Mouse (Mus musculus) brain, embryonic 14.5 days (tissue): ENCODE results near the gene Erg. TPM values are rescaled to one million over a fixed set of nuclear protein-coding genes. Genes with fewer than 3 reads are reported as not detected.

Experiments
- DNase-seq: peaks from one replicate; pipeline ENCODE4 v3.0.0-alpha.2; 2011; ENCODE audit warnings: low read depth
- CTCF ChIP-seq: fragments of 200-500 bp; IDR thresholded peaks from 2 replicates; pipeline ENCODE4 v1.5.1; 2012; ENCODE audit warnings: inconsistent platforms, mild to moderate bottlenecking, moderate library complexity, borderline replicate concordance; ENCODE audit not compliant: insufficient read depth, insufficient read length; ENCODE audit errors: extremely low read depth
- POLR2A ChIP-seq: fragments of 200-500 bp; IDR thresholded peaks from 2 replicates; pipeline ENCODE4 v1.6.1; 2012; ENCODE audit warnings: mild to moderate bottlenecking, inconsistent platforms, borderline replicate concordance; ENCODE audit not compliant: poor library complexity, insufficient read depth, insufficient read length, severe bottlenecking; ENCODE audit errors: extremely low read depth
- polyA plus RNA-seq: library from polyadenylated mRNA; depleted of rRNA; stranded (reverse); fragments of >200 nt; gene quantifications from 2 replicates; pipeline ENCODE4 v1.2.3, GENCODE M21; 2012

Erg gene
- polyA plus RNA-seq, 1 experiment: 7.6 TPM

DNA sequence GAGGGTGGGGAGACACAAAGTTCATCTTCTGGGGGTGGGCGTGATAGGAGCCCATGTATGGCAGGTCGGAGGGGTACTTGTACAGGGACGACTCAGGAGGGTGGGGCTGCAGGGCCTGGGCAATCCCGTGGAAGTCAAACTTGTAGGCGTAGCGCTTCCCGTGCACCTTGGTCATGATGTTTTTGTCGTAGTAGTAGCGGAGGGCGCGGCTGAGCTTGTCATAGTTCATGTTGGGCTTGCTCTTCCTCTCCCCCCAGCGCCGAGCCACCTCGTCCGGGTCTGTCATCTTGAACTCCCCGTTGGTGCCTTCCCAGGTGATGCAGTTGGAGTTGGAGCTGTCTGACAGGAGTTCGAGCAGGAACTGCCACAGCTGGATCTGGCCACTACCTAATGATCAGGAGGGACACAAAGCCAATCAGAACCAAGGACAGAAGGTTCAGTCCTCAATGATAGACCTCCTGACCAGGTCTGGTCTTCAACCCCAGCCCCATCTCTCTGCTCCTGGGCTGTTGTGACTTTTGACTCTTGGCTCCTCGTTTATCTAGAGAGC lies 225.4 kb downstream of the Erg start:
- DNase-seq: no peak
- TF ChIP-seq CTCF (no peak), POLR2A (no peak)

DNA sequence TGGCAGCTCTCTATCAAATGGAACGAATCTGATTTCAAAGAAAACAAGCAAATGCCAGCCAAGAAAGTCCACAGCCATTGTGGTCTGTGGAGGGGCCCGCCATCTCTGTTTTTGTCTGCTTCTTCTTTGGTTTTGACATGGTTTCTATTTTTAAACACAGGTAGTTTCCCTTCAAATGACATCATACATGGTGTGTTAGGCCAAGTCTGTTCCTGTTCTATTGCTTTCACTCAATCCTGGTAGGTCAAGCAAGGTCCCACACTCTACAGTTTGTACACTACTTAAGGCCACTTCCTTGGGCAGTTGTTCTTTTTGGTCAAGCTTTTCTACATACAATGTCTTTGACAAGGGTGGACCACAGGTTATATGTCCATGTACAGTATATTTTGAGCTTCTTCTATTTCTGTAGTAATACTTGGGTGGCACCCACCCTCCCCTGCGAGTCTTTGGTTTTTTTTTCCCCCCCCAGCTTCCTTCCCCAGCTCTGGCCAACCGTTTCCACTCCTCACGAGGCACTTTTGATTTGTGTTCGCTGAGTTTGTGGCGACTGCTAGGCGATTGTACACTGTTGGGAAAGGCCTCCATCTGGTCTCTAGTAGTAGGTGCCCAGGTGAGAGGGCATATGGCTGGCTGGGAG lies 226.1 kb downstream of the Erg start:
- DNase-seq: no peak

DNA sequence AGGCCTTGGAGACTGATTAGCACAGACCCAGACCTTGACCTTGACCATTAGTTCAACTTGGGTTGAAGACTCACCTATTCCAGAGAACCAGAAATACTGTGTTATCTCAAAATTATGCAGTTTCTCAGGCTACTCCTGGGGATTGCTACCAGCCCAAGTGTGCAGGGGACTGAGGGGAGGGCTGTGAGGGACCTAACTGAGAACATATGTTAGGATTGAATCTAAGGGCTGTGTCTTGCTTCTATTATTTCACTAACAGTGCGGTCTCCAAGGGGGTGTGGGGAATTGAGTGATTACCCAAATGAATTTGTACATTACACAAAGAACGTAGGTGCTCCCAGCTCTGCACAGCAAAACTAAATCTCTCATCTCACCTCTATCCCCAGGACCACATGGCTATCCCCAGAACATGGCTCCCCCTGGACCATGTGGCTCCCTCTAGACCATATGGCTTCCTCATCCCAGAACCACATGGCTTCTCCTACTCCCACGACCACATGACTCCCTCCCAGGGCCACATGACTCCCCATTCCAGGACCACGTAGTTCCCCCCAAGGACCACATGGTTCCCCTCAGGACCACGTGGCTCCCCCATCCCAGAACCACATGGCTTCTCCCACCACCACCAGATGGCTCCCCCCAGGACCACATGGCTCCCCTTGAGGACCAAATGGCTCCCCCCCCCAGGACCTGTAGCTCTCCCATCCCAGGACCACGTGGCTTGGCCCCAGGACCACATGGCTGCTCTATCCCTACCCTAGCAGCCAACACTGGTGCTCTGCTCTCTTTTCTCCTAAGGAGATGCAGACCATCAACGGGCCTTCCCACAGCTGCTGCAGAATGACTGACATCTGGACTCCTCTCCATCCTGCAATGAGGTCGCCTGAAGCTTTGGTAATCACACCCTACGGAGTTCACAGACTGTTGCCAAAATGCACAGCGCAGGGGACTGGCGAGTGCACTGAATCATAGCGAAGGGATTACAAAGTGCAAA lies 229.1 kb downstream of the Erg start:
- DNase-seq: no peak
- TF ChIP-seq POLR2A (no peak), CTCF (no peak)

More for the DNA sequence above, 226.1 kb downstream of the Erg start:
- no peak for TF ChIP-seq POLR2A

DNA sequence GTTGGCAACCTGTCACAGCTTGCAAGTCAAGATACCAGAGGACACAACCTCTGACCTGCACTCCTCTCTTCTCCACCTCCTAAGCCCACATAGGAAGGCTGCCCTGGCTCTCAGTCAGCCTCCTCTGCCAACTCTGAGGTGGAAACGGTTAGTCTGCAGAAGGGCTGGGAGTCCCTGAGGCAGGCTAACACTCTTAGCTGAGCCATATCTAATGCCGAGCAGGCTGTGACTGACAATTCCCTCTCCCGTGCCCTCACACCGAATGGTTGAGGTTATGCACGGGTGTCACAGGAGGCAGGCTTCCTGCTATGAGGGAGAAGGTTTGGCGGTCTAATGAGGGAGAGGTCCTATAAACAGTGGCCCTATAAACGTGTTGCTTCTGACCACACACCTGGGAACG lies 232.6 kb downstream of the Erg start:
- TF ChIP-seq POLR2A (no peak), CTCF (no peak)
- DNase-seq: no peak

DNA sequence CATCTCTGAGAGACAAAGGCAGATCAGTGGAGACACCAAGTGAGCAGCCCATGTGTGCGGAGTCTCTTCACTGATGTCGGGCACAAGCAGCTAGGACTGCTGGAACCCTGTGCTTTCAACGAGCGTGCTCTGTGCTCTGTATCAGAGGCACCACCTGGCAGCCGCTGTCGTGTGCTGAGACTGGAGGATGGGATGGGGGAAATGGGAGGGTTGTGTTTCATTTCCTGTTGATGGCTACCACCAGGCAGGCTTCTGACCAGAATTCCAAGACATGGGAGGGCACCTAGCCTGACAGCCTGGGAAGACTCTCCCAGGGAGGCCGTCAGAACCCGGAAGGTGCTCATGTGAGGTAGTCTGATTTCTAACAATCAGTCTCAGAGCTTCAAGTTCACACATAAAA lies 234.1 kb downstream of the Erg start:
- no peak for DNase-seq
- TF ChIP-seq CTCF (no peak), POLR2A (no peak)

DNA sequence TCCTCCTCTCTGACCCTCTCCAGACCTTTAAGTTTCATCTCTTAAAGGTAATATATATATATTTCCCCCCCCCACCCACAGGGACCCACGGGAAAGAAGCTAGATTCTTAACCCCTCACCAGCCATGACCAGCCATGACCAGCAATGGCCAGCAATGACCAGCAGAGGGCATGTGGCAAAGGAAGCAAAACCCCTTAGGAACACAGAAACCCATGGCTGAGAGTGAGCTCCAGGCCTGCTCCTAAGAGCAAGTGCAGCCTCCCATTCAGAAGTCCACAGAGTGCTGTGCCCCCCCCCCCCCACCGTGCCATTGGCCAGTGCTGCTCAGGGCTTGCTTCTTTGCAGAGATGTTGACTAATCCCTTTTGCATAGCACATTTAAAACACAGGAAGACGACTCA lies 235.9 kb downstream of the Erg start:
- TF ChIP-seq POLR2A (no peak), CTCF (peak; percentile 87)
- DNase-seq: peak; percentile 69

DNA sequence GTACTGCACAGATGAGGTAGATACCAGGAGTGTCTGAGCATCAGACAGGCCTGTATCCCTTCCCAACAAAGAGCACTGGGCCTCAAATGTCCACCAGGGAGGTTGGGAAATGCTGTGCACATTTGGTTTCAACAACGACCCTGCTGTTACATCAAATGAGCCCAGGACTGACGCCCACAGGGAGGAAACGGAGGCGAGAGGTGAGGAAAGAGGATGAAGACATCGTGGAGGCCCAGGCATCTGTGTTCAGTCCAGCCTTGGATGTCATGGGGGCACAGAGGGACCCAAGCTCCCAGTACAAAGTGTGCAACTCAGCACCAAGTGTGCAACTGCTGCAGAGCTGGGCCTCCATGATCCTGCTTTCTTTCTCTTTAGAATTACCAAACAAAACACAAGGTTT lies 236.6 kb downstream of the Erg start:
- TF ChIP-seq POLR2A: no peak
- TF ChIP-seq CTCF: no peak
- no peak for DNase-seq

DNA sequence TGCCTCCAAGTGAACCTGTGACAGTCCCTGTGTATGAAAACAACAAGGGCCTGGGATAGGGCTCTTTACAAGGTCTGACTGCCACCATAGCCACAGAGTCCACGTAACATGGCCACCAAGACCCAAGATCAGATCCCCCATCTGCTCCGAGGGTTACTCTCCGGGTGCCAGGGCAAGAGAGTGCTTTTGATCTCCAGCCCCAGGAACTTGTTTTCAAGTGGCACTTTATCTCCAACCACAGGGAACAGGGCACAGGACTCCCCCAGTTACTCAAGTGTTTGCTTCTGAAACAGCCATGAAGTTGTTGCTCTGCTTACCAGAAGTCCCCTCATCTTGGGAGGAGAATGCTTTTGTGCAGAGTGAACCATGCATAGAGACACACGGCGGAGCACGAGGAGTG lies 237.0 kb downstream of the Erg start:
- no peak for DNase-seq

DNA sequence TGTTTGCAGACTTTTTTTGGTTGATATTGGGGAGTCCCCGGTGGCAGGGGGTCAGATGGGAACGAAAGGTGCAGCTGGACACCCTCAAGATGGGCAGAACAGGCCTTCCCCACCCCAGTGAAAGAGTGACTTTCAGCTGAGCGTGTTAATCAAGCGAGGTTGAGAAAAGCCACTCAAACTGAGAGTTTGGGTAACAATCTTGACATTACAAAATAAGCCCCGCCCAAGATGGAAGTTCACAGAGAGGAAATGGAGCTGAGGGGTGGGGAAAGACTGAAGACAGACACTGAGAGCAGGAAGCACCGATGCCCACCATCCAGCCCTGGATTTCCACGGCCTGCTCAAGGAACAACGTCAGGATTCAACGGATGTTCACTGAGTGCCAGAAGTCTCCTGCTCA lies 237.8 kb downstream of the Erg start:
- TF ChIP-seq POLR2A: no peak
- no peak for TF ChIP-seq CTCF
- DNase-seq: no peak

More for the DNA sequence above, 237.0 kb downstream of the Erg start:
- no peak for TF ChIP-seq CTCF
- no peak for TF ChIP-seq POLR2A

DNA sequence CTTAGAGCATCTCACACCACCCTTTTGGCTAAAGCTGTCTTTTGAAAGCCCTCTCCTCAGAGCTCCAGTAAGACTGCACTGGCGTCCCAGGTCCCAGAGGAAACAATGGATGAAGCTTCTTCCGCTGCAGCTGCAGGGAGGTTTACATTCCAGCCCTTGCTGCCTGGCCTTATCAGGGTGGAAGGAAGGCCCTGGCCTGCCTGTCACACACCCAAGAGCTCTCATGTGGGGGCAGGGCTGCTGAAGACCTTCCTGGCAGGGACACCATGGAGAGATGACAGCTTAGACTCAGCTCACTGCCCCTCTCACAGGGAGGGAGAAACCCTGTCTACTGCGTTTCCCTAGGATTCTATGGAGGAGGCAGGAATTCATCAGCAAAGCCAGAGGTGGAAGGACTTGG lies 239.2 kb downstream of the Erg start:
- TF ChIP-seq POLR2A: no peak
- no peak for TF ChIP-seq CTCF
- no peak for DNase-seq

DNA sequence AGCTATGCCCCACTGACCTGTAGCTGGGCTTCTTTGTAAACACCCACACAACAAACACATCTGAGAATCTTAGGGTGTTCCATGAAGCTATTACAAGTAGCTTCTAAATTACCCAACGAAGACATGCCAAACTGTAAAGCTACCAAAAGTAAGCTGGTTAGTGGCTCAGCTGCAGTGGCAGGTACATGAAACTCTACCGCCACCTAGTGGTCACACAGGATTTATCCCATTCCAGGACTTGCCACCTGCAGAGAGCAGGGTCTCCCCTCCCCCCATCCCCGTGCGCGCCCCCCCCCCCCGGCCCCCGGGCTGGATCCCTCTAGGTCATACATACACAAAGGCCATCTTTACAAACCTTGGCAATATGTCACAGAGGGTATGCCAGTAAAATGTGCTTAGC lies 240.5 kb downstream of the Erg start:
- peak; percentile 90 for DNase-seq

More for the DNA sequence above, 240.5 kb downstream of the Erg start:
- TF ChIP-seq CTCF (peak; percentile 80), POLR2A (no peak)
